Mouse (Mus musculus): ENCODE measurements around the gene Tomm5.
"Not testable (repeated sequence)": the region's sequence is repeated elsewhere in the genome, so short reads cannot be mapped to it uniquely, and the experiment has no call there.

The Tomm5 gene

DNA sequence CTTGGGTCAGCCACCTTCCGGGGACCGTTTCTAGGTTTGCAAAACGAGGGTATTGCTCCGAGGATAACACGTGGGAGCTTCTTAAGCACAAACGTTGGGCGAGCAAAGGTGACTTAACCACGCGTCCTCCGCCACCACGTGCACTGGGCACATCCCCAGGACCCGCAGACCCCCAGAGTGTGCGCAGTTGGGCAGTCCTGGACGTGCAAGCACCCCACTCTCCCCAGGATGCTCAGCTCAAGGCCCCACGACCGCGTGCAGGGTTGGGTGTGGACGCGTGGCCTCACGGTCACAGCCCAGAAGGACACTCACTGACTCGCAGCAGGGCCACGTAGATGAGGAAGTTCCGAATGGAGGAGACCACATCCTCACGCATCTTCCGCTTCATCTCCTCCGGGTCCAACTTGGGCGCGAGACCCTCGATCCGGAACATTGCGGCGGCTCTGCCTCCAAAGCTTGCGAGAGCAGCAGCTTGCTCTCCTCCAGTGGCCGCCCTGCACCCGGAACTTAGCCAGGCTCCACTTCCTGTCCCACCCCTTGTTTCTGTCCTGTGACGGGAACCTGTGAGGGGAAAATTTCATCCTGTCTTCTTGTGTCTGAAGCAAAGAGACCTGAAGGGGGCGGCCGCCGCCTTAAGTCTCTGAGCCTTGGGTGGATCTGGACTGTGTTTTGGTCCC lies at the start of gene Tomm5:
Tomm5 (minus strand) TSS at position 514 of the 677 bp plus-strand sequence.
- in situ Hi-C loops (cut with MboI, MseI) = loop anchor here (10.0 kb wide), 2 partner anchors 1457 to 1543 kb away; partner anchors contain the start of genes Creb3 and Tln1

- in situ Hi-C loops (cut with MboI, MseI) = no loop called here
Observed at GRCm38 (mm10) chr4:45156433-45156832, 48.5 kb upstream of the Tomm5 start.

DNA sequence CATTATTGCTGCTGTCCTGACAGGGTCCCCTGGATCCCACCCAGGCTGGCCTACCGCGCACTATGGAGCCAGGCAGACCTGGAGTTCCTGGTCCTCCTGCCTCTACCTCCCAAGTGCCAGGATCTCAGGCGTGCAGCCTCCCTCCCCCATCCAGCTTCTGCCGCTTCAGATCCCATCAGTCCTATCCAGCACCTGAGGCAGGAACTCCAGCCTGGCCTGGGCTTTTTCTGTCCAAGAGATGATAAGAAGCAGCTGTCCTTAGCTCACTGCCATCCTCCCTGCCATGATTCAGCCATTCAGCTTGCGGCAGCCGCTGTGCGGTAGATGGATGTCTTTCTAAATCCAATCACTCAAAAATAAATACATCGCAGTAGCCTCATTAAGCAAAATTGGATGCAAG lies 35.1 kb upstream of the Tomm5 start:
- in situ Hi-C loops (cut with MboI, MseI) = no loop called here

GRCm38 (mm10) chr4:45142411-45142810 lies 34.5 kb upstream of the Tomm5 start:
- in situ Hi-C loops (cut with MboI, MseI) = no loop called here

DNA sequence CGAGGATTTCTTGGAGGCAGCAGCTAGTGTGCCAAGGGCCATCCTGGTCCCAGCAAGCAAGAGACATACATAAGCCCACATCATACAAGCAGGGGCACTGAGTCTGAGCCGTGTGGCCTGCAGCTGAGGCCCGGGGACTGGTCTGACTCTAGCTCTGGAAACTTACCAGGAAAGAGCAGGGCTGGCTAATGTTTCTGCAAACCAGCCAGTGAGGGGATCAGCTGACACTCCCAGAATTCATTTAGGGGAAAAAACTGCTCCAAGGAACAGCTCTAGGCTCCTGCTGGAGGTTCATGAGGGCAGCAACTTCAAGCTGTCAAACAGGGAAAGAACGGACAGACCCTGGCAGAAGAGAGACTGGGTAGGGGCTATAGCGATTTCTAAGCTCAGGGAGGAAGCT lies 33.9 kb upstream of the Tomm5 start:
- in situ Hi-C loops (cut with MboI, MseI) = no loop called here

- in situ Hi-C loops (cut with MboI, MseI) = no loop called here
Observed at GRCm38 (mm10) chr4:45137636-45138035, 29.7 kb upstream of the Tomm5 start.

DNA sequence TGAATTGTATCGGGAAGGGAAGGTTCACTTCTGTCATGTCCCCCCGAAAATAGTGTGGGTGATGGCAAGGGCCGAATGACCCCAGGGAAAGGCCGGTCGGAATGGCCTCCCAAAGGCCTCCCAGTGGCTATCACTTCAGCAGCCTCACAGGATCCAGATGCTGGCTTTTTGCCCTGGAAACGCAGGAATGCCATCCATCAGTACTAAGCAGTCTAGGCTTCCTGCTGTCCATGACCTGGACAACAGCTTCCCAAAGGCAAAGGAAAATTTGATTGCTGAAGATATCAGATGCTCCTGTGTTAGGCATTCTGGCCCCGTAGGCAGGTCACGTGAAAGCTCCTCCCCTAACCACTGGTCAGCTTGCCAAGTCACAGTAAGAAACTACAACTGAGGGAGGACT lies 26.6 kb upstream of the Tomm5 start:
- in situ Hi-C loops (cut with MboI, MseI) = no loop called here

- in situ Hi-C loops (cut with MboI, MseI) = no loop called here
Observed at GRCm38 (mm10) chr4:45131021-45131420, 23.1 kb upstream of the Tomm5 start.

DNA sequence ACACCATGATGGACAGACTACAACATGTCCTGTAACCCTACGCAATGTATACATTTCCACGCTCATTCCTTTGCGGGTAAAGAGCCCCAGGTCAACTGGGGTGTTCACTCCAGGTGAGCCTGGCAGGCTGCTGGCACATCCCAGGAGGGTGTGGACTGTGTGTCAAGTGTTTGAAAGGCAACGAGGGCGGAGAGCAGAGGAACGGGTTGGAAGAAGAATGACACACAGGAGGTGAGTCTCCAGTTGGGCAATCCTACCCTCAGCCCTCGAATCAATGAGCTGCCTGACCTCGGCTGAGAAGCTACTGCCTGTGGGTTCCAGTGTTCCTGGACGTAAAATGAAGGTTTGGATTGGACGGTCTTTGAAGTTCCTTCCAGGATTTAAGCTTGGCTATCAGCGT lies 13.4 kb upstream of the Tomm5 start:
- in situ Hi-C loops (cut with MboI, MseI) = loop anchor here (10.0 kb wide), 1 partner anchor 163 kb away; no protein-coding TSS in a partner anchor

GRCm38 (mm10) chr4:45108456-45109110 lies 669 bp upstream of the Tomm5 start:
- in situ Hi-C loops (cut with MboI, MseI) = loop anchor here (10.0 kb wide), 2 partner anchors 1456 to 1544 kb away; partner anchors contain the start of genes Creb3 and Tln1

DNA sequence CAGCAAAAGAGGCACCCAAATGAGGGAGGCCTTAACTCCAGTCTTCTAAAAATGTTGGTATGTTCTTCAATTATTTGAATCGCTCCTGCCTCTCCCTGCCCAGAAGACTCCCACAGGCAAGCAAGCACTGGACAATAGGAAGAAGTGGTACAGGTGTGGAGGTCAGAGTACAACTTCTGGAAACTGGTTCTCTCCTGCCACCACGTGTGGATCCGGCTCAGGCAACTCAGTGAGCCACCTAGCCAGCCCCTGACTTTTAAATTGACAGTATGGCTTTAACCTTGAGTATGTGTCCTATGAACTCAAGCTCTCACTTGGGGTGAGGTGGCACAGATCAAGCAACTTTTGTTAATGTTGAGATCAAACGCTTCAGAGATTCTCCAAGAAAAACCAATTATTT lies 848 bp downstream of the Tomm5 start:
- in situ Hi-C loops (cut with MboI, MseI) = loop anchor here (10.0 kb wide), 2 partner anchors 1458 to 1542 kb away; partner anchors contain the start of genes Creb3 and Tln1

GRCm38 (mm10) chr4:45106409-45106808 lies 1.5 kb downstream of the Tomm5 start:
- in situ Hi-C loops (cut with MboI, MseI) = loop anchor here (10.0 kb wide), 2 partner anchors 1458 to 1542 kb away; partner anchors contain the start of genes Creb3 and Tln1

- in situ Hi-C loops (cut with MboI, MseI) = no loop called here
Observed at GRCm38 (mm10) chr4:45097198-45097872, 10.6 kb downstream of the Tomm5 start.

GRCm38 (mm10) chr4:45084895-45085290 lies 23.0 kb downstream of the Tomm5 start:
- in situ Hi-C loops (cut with MboI, MseI) = no loop called here

DNA sequence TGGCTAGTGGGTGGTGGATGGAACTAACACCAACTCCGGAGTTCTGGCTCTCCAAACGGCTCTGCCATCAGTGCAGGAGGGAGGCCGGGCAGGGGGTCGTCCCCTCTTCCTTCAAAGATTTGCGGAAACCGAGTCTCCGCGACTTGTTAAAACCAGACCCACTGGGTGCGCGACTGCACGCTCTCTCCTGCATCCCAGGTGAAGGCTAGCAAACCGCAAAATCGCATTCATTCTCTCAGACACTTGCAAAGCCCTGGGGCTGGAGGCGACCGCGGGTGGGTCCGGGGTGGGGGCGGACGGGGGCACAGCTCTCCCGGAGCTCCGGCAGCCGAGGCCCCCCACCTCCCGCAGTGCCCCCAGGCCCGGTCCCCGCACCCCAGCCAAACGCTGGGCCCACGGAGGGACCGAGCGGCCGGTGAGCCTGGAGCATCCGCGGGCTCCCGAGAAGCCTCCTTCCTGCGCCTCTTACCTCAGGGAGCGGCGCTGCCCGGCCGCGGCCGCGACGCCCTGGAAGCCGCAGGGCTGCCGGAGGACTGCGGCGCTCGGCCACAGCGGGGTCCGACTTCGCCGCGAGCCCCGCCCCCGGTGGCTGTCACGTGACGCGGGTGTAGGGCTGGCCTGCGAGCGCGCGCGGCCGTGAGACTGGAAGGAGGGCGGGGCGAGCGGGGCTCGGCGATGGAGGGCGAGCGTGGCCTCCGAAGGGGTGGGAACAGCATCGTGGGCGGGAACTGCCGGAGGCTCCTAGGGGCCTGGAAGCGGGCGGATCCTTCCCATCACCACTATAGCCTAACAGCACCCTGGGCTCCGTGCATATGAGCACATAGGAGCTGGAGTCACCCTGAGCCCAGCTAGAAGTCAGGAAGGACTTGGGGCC lies 23.7 kb downstream of the Tomm5 start, which contains the start of gene Fbxo10:
Fbxo10 (minus strand) TSS at position 584 of the 874 bp plus-strand sequence.
- in situ Hi-C loops (cut with MboI, MseI) = no loop called here

GRCm38 (mm10) chr4:45083487-45083886 lies 24.4 kb downstream of the Tomm5 start:
- in situ Hi-C loops (cut with MboI, MseI) = no loop called here

GRCm38 (mm10) chr4:45082951-45083350 lies 25.0 kb downstream of the Tomm5 start:
- in situ Hi-C loops (cut with MboI, MseI) = no loop called here

DNA sequence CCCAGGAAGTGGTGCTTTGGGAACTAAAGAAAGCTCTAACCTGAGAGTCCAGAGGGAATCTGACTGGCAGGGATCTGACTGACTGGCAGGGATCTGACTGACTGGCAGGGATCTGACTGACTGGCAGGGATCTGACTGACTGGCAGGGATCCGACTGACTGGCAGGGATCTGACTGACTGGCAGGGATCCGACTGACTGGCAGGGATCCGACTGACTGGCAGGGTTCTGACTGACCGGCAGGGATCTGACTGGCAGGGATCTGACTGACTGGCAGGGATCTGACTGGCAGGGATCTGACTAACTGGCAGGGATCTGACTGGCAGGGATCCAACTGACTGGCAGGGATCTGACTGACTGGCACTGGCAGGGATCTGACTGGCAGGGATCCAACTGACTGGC lies 26.9 kb downstream of the Tomm5 start:
- in situ Hi-C loops (cut with MboI, MseI) = not testable (repeated sequence)

DNA sequence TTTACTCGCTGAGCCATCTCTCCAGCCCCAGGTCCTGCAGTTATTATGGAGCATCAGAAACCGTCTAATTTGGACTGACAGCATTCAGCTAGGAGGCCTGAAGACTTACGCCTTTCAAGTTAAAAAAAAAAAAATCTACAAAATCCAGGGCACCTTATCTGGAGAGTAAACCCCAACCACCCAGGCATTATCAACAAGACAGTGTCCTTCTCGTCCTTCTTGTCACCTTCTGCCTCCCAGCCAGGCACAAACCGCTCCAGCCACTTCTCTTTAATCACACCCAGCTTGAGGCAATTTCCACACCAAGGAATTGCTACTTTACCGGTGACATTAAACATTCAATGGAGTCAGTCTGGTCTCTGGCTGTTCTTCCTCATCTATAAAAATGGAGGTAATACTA lies 34.4 kb downstream of the Tomm5 start:
- in situ Hi-C loops (cut with MboI, MseI) = no loop called here

DNA sequence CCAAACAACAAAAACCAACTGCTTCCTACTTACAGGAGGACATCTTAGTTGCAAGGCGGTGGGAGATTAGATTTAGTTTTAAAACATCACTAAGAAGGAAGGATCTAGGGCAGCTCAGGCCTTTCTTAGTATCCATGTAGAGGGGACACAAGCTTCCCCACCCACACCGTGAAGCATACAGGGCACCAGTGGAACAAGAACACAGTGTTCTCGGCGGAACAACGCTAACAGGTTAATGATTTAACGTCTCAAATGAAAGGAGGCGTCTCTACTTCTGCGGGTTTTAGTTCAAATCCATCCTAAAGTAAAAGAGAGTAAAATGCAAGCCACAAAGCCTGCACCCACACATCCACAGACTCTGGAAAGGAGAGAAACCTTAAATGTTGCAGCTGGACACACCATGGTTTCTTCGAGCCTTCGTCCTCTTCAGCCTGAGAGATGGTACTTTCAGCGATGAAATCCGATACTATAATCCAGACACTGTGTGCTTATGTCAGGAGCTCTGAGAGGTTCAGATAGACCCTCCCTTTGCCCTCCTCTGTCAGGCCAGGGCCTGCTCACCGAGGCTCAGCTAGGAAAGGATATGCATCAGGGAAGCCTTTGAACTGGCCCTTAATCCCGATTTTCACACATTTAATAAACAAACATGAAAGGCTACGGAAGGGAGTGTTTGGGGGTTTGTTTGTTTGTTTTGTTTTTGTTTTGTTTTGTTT lies 35.5 kb downstream of the Tomm5 start:
- in situ Hi-C loops (cut with MboI, MseI) = no loop called here

DNA sequence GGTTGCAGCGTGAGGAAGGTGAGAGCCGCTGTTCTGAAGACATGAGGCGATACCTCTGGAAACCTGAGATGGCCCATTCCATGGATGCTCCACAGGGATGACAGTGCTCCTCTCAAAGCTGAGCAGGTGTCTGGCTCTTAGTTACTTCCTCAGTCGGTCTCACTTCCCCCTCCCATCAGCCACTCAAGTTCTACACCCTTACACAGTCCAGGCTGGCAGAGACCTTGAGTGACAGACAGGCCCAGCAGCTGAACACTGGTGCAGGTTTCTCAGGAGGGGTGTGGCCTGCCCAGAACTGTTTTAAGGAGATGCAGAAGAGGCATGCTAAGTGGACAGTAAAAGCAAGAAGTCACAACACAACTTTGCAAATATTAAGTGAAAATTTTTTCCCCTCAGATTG lies 40.2 kb downstream of the Tomm5 start:
- in situ Hi-C loops (cut with MboI, MseI) = no loop called here

All from T-helper 2 cell (primary cell).